Mouse (Mus musculus) forebrain, embryonic 11.5 days (tissue): ENCODE results near the gene Tekt4. TPM values are rescaled to one million over a fixed set of nuclear protein-coding genes. Genes with fewer than 3 reads are reported as not detected.

Source experiments
- ATAC-seq: fragments of 200-750 bp; cut with Nextera tagmentation; replicated peaks from 2 replicates; pipeline ENCODE4 v1.8.0; 2017; ENCODE audit warnings: moderate TSS enrichment; ENCODE audit not compliant: low FRiP score
- DNase-seq: peaks from one replicate; pipeline ENCODE4 v3.0.0-alpha.2; 2017; ENCODE audit warnings: low spot score
- H3K27ac ChIP-seq: fragments of 300-500 bp; sonication (generic); 2 replicates; pipeline ENCODE4 v1.5.1; 2014; ENCODE audit warnings: low read depth, low read length
- H3K27me3 ChIP-seq: fragments of 300-500 bp; sonication (generic); 2 replicates; pipeline ENCODE4 v1.6.1; 2014; ENCODE audit warnings: mild to moderate bottlenecking, low read length, mixed read lengths; ENCODE audit not compliant: control insufficient read depth, insufficient read depth
- H3K36me3 ChIP-seq: fragments of 300-500 bp; sonication (generic); 2 replicates; pipeline ENCODE4 v1.6.1; 2014; ENCODE audit warnings: mild to moderate bottlenecking, low read length, moderate library complexity, mixed read lengths; ENCODE audit not compliant: control insufficient read depth, insufficient read depth
- H3K4me1 ChIP-seq: fragments of 300-500 bp; sonication (generic); replicated peaks from 2 replicates; pipeline ENCODE4 v1.6.1; 2014; ENCODE audit warnings: low read length, mixed read lengths; ENCODE audit not compliant: control insufficient read depth, insufficient read depth
- H3K4me2 ChIP-seq: fragments of 300-500 bp; sonication (generic); 2 replicates; pipeline ENCODE4 v1.6.1; 2014; ENCODE audit warnings: low read depth, mild to moderate bottlenecking, low read length, moderate library complexity, mixed read lengths; ENCODE audit not compliant: severe bottlenecking
- H3K4me3 ChIP-seq: fragments of 300-500 bp; sonication (generic); 2 replicates; pipeline ENCODE4 v1.5.1; 2014; ENCODE audit warnings: low read depth, low read length
- H3K9ac ChIP-seq: fragments of 300-500 bp; sonication (generic); 2 replicates; pipeline ENCODE4 v1.6.1; 2014; ENCODE audit warnings: low read length
- H3K9me3 ChIP-seq: fragments of 300-500 bp; sonication (generic); 2 replicates; pipeline ENCODE4 v1.6.1; 2016; ENCODE audit warnings: low read length, mixed read lengths; ENCODE audit not compliant: control insufficient read depth
- WGBS: fragments of 180-500 bp; shearing (Covaris S2); extraction: QIAGEN DNeasy Blood & Tissue Kit; methylation state at CpG from one replicate; pipeline ENCODE4 v1.1.7; 2014; 5-methylcytosine and 5-hydroxymethylcytosine counted together
- polyA plus RNA-seq: library from polyadenylated mRNA; unstranded; fragments of >200 nt; fragmentation: Nextera tagmentation; extraction: Ambion mirVana; gene quantifications from 2 replicates; pipeline ENCODE4 v1.2.1, GENCODE M21; 2014

The Tekt4 gene
- polyA plus RNA-seq, 1 experiment from 2014 or later, result 0.12 TPM

DNA sequence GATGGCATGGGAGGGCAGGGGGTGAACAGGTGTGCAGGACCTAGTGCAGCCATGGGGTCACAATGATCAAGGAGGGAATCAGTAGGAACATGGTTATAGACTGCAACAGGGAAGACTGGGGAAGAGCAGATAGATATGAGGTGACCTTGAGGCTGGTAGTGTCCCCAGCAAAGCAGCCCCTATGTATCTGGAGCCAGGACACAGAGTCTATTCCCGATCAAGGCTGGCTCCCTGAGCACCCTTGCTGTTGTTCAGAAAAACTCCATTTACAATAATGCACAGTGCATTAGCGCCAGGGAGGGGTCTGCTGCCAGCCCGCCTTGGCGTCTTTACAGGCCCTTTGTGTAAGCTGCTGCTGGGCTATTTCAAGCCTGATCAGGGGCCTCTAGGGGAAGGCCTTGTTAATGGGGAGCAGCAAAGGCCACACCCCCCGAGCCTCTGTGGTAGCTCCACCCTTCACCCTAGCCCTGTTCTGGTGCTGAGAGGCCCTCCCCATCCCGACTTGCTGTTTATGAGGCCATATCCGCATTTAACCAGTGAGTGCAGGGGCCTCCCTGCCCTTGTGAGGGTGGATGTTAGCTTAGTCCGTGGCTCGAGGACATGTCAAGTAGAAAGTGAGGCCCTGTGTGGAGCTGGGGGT, 7.9 kb downstream of the Tekt4 start:
- Histone ChIP-seq H3K27me3 (no peaks in the 10 kb centered on the region), H3K9ac (peak overlapping the region; percentile 27; the same call in 1 of the 2 replicates), H3K27ac (no peak overlapping the region), H3K36me3 (no peaks in the 10 kb centered on the region), H3K9me3 (no peaks in the 10 kb centered on the region), H3K4me2 (peak overlapping the region; percentile 9; the same call in 1 of the 2 replicates), H3K4me1 (peaks cover 3% of the 10 kb centered on the region; the same call in 1 of the 2 replicates), H3K4me3 (no peak overlapping the region)
- WGBS, result 25% methylated on average over 9 of the region's 9 CpGs
- peak; percentile 71 for DNase-seq
- peak; percentile 63; the same call in 1 of the 2 replicates for ATAC-seq

DNA sequence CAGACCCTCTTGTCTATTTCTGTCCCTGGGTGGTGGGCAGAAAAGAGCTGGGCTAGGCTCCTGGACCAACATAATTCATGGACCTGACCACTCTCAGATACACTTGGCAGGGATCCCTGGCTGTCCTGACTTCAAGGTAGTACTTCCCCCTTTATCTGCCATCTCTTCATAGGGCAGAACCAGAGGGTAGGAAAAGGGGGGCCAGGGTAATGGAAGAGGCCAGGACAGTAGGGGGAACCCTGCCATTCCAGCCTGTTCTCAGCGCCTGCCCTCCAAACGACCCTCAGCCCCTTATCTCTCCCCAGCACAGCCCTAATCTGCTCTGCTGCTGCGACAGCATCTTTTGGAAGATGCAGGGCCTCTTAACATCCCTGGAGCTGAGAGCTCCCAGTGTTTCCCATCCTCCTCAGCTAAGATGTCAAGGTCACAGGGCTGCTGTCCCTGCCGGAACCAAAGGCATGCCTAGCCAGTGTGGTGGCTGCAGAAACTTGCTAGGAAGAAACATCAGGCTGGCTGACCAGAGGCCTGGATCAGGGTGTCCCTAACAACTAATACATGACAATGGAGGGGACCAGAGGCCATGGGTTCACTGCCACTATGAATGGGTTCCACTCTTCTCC, 9.0 kb downstream of the Tekt4 start:
- Histone ChIP-seq H3K4me1 (peaks cover 3% of the 10 kb centered on the region; the same call in 1 of the 2 replicates), H3K4me3 (no peak overlapping the region), H3K27ac (no peak overlapping the region)

DNA sequence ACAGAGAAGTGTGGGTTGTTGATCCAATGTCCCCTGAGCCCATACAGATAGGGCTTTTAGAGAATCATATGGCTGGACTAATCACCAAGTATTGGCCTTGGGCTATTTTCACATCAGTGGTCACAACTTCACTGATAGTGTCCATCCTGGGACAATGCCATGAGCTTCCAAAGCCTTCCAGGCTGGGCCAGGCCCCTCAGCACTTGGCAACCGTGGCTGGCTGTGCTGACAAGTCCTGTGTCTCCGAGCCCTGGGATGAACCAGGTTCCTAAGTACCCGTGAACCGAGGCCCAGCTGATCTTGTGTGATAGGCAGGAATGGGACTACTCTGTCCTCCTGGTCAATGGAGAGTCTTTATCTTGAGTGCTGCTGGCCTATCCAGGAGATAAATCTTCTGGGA, 9.7 kb downstream of the Tekt4 start:
- no peaks in the 10 kb centered on the region for H3K36me3 ChIP-seq
- ATAC-seq, result no peak
- H3K9me3 ChIP-seq, result no peaks in the 10 kb centered on the region

More for the DNA sequence above, 9.0 kb downstream of the Tekt4 start:
- DNase-seq (no peak), ATAC-seq (no peak)
- no peaks in the 10 kb centered on the region for H3K27me3 ChIP-seq
- no peak overlapping the region for H3K4me2 ChIP-seq
- no peak overlapping the region for H3K9ac ChIP-seq
- H3K9me3 ChIP-seq, result no peaks in the 10 kb centered on the region
- no peaks in the 10 kb centered on the region for H3K36me3 ChIP-seq
- 59% methylated on average over 4 of the region's 4 CpGs for WGBS

DNA sequence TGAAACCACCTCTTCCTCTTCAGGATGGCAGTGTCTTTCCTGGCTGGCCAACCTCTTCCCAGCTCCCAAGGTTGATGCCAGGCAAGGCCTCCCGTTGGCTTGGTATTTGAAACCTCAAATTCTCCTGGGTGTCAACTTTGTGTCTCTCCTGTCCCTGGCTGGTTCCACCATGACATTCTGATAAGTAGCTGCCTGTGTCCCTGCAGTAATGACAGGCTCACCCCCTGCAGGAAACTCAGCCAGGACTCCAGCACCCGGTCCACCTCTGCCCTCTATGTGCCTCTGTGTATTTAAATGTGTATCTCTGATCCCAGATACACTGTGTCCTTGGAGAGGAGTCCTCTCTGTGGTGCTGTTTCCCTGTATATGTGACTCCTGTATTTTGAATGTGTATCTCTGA, 11.8 kb downstream of the Tekt4 start:
- DNase-seq (no peak), ATAC-seq (no peak)
- no peak overlapping the region for H3K27ac ChIP-seq
- no peaks in the 10 kb centered on the region for H3K27me3 ChIP-seq
- 91% methylated on average over 2 of the region's 2 CpGs for WGBS
- H3K36me3 ChIP-seq, result no peaks in the 10 kb centered on the region
- H3K4me3 ChIP-seq, result no peak overlapping the region
- no peak overlapping the region for H3K9ac ChIP-seq
- no peak overlapping the region for H3K4me2 ChIP-seq
- peaks cover 3% of the 10 kb centered on the region; the same call in 1 of the 2 replicates for H3K4me1 ChIP-seq
- H3K9me3 ChIP-seq, result no peaks in the 10 kb centered on the region

More for the DNA sequence above, 9.7 kb downstream of the Tekt4 start:
- 90% methylated on average over 4 of the region's 4 CpGs for WGBS
- Histone ChIP-seq H3K27me3 (no peaks in the 10 kb centered on the region), H3K4me1 (peaks cover 3% of the 10 kb centered on the region; the same call in 1 of the 2 replicates), H3K9ac (no peak overlapping the region), H3K4me2 (no peak overlapping the region), H3K4me3 (no peak overlapping the region), H3K27ac (no peak overlapping the region)
- DNase-seq, result no peak

DNA sequence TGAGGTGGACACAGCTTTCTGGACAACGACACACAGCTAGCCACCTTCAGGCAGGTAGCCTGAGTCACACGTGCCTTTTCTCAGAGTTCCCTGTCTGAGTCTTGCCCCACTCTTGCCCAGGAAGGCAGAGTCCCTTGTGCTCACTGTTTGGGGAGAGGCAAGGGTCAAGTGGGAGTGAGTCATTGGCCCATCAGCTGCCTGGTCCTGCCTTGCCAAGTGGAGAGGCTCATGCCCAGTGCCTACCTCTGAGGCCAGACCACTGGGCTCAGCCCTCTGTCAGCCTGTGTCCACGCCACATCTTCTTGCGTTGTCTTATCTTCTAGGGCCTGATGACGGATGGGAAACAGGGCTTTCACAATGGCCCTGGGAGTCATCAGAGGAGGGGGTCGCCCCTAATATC, 13.4 kb downstream of the Tekt4 start:
- Histone ChIP-seq H3K4me2 (no peak overlapping the region), H3K4me1 (no peaks in the 10 kb centered on the region; the same call in 1 of the 2 replicates), H3K27me3 (peaks cover 8% of the 10 kb centered on the region), H3K9ac (no peak overlapping the region), H3K4me3 (no peak overlapping the region), H3K27ac (no peak overlapping the region), H3K9me3 (no peaks in the 10 kb centered on the region), H3K36me3 (no peaks in the 10 kb centered on the region)
- no peak for DNase-seq
- 72% methylated on average over 6 of the region's 6 CpGs for WGBS
- no peak for ATAC-seq

DNA sequence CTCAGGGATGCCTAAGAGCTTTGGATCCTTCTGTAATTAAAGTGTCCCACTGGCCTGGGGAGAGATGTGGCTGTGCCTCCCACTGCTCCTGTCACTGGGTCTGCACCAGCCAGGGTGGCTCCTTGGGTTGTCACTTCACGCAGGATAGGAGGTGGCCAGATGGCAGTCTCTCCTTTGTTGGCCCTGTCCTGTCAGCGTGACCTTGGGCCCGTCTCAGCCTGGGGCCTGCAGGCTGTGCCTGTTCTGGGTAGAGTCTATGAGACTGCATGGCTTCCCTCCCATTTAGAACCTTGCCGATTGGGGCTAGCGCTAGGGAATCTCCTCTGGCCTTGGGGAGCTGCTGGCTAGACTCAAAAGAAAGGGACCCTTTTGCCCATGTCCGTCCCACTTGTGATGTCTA, 13.9 kb downstream of the Tekt4 start:
- H3K4me1 ChIP-seq, result no peaks in the 10 kb centered on the region
- 73% methylated on average over 6 of the region's 6 CpGs for WGBS
- H3K27me3 ChIP-seq, result peaks cover 12% of the 10 kb centered on the region
- ATAC-seq, result no peak
- H3K36me3 ChIP-seq, result no peaks in the 10 kb centered on the region
- H3K9me3 ChIP-seq, result no peaks in the 10 kb centered on the region
- no peak overlapping the region for H3K9ac ChIP-seq
- H3K27ac ChIP-seq, result no peak overlapping the region
- H3K4me3 ChIP-seq, result no peak overlapping the region
- no peak overlapping the region for H3K4me2 ChIP-seq
- DNase-seq, result no peak

DNA sequence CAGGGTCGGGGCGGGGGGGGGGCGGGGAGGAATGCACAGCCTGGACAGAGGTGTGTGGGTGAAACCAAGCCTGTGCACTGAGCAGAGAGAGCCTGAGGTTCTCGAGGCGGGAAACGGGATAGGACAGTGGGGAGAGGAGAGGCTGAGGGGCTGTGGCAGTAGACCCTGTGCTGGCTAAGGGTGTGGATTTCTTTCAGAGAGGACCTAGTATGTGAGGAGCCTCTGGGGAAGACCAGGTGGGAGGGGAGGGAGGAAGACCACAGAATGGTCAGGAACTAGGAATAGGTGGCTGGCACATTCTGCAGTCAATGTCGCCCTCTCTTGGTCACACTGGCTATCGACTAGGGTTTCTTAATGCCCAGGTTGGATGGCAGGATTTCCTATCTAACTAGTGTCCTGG, 15.4 kb downstream of the Tekt4 start:
- Histone ChIP-seq H3K4me1 (0 out of 2 replicates have a peak, but pooled peaks cover 2% of the 10 kb centered on the region), H3K27me3 (peaks cover 20% of the 10 kb centered on the region), H3K9me3 (no peaks in the 10 kb centered on the region), H3K4me2 (no peak overlapping the region), H3K9ac (no peak overlapping the region), H3K4me3 (no peak overlapping the region), H3K36me3 (no peaks in the 10 kb centered on the region), H3K27ac (no peak overlapping the region)
- WGBS, result 28% methylated on average over 8 of the region's 8 CpGs
- DNase-seq, result peak; percentile 84
- 0 out of 2 replicates have a peak, but pooled peaks have one; percentile 18 for ATAC-seq

DNA sequence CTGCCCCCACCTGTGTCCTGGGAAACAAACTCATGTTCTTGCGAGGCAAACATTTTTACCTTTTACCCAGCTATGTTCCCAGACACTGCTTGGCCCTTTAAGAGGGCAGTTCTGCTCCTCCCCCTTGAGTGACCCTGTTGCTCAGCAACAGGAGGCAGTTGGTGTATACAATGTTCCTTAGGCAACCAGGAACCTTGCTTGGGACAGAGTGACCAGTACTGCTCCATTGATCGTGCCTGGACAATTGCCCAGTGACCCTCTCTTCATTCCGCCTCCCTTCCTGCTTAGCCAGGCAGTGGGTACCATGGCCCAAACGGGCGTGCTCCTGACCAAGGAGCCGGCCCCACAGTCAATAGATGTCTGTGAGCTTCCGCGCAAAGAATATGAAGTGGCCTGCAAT, 17.0 kb downstream of the Tekt4 start:
- 41% methylated on average over 8 of the region's 8 CpGs for WGBS
- Histone ChIP-seq H3K4me2 (no peak overlapping the region), H3K27ac (no peak overlapping the region), H3K9ac (no peak overlapping the region), H3K27me3 (peaks cover 28% of the 10 kb centered on the region), H3K36me3 (no peaks in the 10 kb centered on the region), H3K4me3 (no peak overlapping the region), H3K4me1 (0 out of 2 replicates have a peak, but pooled peaks cover 5% of the 10 kb centered on the region), H3K9me3 (no peaks in the 10 kb centered on the region)
- DNase-seq, result no peak
- ATAC-seq, result no peak
